Mouse (Mus musculus) liver, adult (tissue): Measurements from ENCODE around the gene Lcorl.

Experiments
- GATA4 ChIP-seq: IDR thresholded peaks from 2 replicates; pipeline ENCODE4 v1.6.1; 2014; ENCODE audit warnings: mild to moderate bottlenecking, low read length; ENCODE audit not compliant: insufficient replicate concordance

Gene Lcorl

DNA sequence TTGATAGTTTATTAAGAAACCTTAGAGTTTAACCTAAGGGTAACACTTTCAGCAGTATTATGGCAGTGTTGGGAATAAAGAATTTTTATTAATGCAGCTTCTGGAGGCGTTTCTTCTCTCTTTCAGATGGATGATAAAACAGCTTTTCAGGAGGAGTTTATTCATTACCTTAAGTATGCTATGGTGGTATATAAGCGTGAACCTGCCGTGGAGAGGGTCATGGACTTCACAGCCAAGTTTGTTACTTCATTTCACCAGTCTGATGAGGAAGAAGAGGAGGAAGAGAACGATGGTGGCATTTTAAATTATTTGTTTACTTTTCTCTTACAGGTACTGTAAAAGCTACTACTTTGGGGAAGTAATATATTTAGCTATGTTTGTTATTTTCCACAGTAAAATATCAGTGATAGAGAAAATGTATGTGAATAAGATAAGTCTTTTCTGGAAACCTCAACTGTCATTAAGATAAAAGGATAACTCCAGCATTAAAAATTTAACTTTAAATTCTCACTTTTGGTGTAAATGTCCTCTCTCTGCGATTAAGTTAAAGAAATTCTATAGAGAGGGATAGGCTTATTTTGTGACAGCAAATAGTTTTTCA is 186.4 kb downstream of the Lcorl start:
- TF ChIP-seq GATA4 = no peak

DNA sequence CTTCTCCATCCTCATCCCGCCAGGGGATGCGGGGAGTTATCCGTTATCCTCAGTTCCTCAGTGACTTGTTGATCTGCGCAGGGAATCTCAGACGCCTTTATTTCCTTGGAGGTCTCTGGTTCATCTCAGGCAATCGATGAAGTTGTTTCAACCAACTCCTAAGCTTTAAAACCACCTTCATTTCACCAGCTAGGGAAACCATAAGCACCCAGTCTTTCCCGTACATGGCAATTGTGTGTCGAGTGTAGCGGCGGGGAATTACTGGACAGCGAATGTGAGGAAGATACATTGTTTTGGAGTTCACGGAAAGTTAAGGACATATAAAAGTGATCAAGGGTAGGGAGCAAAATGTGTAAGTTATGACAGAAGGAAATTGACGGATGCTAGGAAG is 187.1 kb downstream of the Lcorl start:
- no peak for TF ChIP-seq GATA4

DNA sequence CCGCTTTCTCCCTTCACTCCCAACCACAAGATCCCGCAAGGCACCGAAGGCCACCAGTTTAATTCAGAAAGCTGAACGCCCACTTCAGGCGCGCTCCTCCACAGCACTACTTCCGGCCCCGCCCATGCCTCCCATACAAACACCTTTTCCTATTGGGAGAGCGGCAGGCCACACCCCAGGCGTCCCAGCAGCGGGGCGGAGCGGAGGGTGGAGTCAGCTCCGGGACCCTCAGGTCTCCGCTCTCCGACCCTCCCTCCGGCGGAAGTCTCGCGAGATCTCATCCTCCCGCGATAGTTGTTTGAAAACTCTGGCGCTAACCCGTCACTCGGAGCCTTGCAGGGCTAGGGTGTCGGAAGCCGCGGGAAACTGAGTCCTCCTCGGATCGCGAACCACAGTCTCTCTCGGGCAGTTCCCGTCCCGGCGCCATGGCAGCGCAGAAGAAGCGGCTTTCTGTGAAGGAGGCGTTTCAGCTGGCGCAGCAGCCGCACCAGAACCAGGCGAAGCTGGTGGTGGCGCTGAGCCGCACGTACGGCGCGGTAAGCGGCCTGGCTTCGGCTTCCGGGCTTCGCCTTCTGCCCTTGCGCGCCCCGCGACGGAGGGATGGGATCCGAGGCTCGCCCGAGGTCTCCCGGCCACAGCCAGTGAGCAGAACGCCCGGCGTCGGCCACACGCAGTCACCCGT is 187.7 kb downstream of the Lcorl start, which contains the start of gene Ncapg:
TSS of gene Ncapg (plus strand) at position 322 of the 682 bp plus-strand sequence.
- no peak for TF ChIP-seq GATA4

DNA sequence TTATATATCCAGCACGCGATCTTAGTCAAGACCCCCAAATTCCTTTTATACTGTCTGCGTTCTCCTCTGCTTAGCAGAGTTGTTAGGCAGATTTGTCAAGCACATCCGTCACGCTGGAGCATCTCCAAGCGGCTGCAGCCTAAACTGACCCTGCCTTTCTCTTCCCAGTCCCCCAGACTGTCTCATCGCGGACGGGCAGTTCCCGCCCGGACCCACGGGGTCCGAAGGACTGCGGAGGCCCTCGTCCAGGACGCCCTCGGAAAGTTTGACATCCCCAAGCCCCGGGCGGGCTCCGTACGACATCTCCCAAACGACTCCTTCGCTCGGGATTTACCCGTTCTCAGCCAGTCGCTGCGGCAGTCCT is 188.2 kb downstream of the Lcorl start:
- no peak for TF ChIP-seq GATA4

DNA sequence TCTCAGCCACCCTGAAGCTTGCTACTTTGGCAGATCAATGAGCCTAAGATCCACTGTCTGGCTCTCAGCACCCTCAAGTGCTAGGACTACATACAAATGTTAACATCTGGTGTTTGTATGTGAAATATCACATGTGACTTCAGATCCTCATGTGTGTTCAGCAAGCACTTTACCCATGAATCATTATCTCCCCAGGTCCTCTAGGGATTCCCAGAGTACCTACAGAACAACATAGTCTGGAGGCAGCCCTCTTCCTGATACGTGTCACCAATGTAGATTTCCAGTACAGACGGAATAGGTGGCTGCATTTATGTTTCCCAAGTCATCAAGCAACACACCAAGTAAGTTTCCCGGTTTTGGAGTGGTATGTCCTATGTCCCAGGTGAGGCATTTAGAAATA is 188.6 kb downstream of the Lcorl start:
- TF ChIP-seq GATA4 = no peak

DNA sequence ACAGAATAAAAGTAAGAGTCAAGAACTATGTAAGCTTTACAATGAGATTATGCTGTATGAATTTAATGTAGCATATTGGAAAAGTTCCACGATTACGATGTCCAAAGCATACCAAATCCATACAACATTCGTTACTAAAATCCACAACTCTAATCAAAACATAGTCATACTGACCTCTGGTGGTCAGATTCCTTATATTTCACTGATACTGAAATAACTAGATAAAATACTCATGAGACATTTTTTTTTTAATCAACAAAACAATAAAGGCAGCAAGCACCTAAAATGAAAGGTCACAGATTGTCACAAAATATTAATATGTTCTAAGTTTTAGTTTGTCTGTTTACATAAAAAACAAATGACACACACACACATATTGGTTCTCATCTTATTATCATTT is 189.1 kb downstream of the Lcorl start:
- no peak for TF ChIP-seq GATA4

DNA sequence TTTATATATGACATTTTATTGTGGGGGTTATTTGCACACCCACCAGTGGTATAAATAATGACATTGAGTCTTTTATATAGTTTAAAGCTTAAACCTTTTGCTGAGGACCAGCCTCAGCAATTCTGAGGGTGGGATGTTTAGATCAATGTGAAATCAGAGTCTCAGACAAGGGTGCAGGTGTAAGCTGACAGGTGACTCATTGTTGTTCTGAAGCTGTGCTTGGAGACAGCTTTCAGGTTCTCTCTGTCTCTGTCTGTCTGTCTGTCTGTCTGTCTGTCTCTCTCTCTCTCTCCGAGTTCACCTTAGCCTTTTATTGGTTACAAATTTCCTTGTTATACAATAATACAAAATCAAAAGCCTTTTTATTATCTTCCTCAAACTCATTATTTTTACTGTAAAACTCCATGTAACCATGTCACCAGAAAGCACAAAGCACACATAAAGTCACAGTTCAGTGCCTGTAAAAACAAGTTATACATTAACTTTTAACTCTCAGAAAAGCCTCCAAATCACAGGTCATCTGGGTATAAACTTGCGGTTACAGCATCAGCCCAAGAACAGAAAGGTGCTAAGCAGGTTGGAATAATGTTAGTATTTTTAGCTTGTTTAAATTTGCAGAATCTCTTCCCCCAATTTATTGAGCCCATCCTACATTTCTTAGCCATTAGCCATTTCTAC is 206.2 kb downstream of the Lcorl start:
- no peak for TF ChIP-seq GATA4
